Comparison of ENCODE assay signal across 9 mouse cellular contexts in the genomic region with DNA sequence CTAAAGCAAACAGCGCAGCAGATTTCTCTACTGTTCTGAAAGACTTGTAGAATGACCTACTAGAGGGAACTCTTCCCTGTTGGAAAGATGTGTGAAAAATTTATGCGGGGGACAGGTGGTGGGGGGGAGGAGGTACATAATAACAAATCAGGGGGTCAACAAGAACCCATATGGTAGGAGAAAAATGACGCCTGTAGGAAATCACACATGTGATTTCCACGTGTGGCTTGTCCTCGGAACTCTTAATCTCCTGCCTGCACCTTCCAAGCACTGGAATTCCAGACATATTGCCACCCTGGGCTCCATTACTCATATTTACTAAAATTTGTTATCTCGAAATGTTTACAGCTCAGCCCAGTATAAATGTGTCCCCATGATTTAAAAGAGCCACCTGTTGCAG. TPM values are rescaled to one million over a fixed set of nuclear protein-coding genes. Genes with fewer than 3 reads are reported as not detected.
A peak's percentile ranks its signal among the peaks of the same experiment; 100 is the strongest.
DNase-seq lines count a peak whose midpoint lies in the region; ATAC-seq and TF ChIP-seq lines count a peak whose summit lies in the region.
"Had no signal": no experiment of that assay in that cellular context is flagged by ENCODE, and none has a peak within 500 bp of the region (broad histone marks: within the 10 kb centered on the region; RNA-seq: fewer than 3 reads in every experiment).

No protein-coding gene starts in this region.

- H3K36me3 ChIP-seq in embryonic facial prominence, embryonic 15.5 days: peaks cover 37% of the 10 kb centered on the region
- H3K36me3 ChIP-seq in intestine, postnatal 0 days (ENCODE audit: control insufficient read depth, insufficient read depth): peaks cover 35% of the 10 kb centered on the region
- peaks cover 37% of the 10 kb centered on the region for H3K36me3 ChIP-seq in neural tube, embryonic 12.5 days

- 67% methylated on average over 6 of the region's 6 CpGs for WGBS in embryonic facial prominence, embryonic 15.5 days
- WGBS in intestine, postnatal 0 days: 63% methylated on average over 6 of the region's 6 CpGs
- WGBS in neural tube, embryonic 12.5 days: 91% methylated on average over 6 of the region's 6 CpGs

- ATAC-seq in embryonic facial prominence, embryonic 15.5 days (ENCODE audit: insufficient number of reproducible peaks, low FRiP score, low TSS enrichment, low read depth): no peak
- ATAC-seq in intestine, postnatal 0 days: no peak
- ATAC-seq in neural tube, embryonic 12.5 days (ENCODE audit: low FRiP score, low read depth): no peak
- no peak for ATAC-seq in monocyte, adult 5-6 weeks (replicated peaks; ENCODE audit: insufficient number of reproducible peaks, low FRiP score, low TSS enrichment, poor library complexity, severe bottlenecking)
- ATAC-seq in megakaryocyte progenitor cell, adult 5-6 weeks (replicated peaks; ENCODE audit: poor library complexity): no peak

- H3K4me3 ChIP-seq in left cerebral cortex, adult 2 months: peak overlapping the region; percentile 97
- H3K4me3 ChIP-seq in embryonic facial prominence, embryonic 15.5 days (replicated peaks): peak overlapping the region; percentile 89
- peak overlapping the region; percentile 84 for H3K4me3 ChIP-seq in intestine, postnatal 0 days (ENCODE audit: low read depth, low read length)
- peak overlapping the region; percentile 94; the same call in 1 of the 2 replicates for H3K4me3 ChIP-seq in neural tube, embryonic 12.5 days

- H3K4me1 ChIP-seq in embryonic facial prominence, embryonic 15.5 days: peaks cover 12% of the 10 kb centered on the region
- H3K4me1 ChIP-seq in intestine, postnatal 0 days (replicated peaks; ENCODE audit: control insufficient read depth, insufficient read depth, low read length): peaks cover 6% of the 10 kb centered on the region; the same call in 1 of the 2 replicates
- H3K4me1 ChIP-seq in neural tube, embryonic 12.5 days: peaks cover 8% of the 10 kb centered on the region

- no peaks in the 10 kb centered on the region for H3K9me3 ChIP-seq in embryonic facial prominence, embryonic 15.5 days (replicated peaks)
- no peaks in the 10 kb centered on the region for H3K9me3 ChIP-seq in intestine, postnatal 0 days (ENCODE audit: control insufficient read depth)
- H3K9me3 ChIP-seq in neural tube, embryonic 12.5 days: no peaks in the 10 kb centered on the region

- no peak overlapping the region for H3K27ac ChIP-seq in left cerebral cortex, adult 2 months
- no peak overlapping the region for H3K27ac ChIP-seq in embryonic facial prominence, embryonic 15.5 days (replicated peaks)
- H3K27ac ChIP-seq in intestine, postnatal 0 days (ENCODE audit: low read depth, low read length): no peak overlapping the region
- no peak overlapping the region for H3K27ac ChIP-seq in neural tube, embryonic 12.5 days

- DNase-seq in left cerebral cortex, adult 2 months (ENCODE audit: extremely low spot score in 1 of 2, low spot score in 2 of 2): no peak
- DNase-seq in left cerebral cortex, postnatal 25 days (ENCODE audit: low spot score in 2 of 2): no peak
- DNase-seq in ovary, postnatal 10 days (ENCODE audit: low spot score): no peak

- H3K4me2 ChIP-seq in embryonic facial prominence, embryonic 15.5 days (replicated peaks): peak overlapping the region; percentile 66
- peak overlapping the region; percentile 76 for H3K4me2 ChIP-seq in intestine, postnatal 0 days (replicated peaks; ENCODE audit: low read depth)
- H3K4me2 ChIP-seq in neural tube, embryonic 12.5 days (replicated peaks): peak overlapping the region; percentile 89

- intact Hi-C loops in left cerebral cortex, adult 2 months (cut with DNase I): loop anchor here (2.0 to 5.0 kb wide), 3 partner anchors 99 to 177 kb away; partner anchors contain the start of gene Il15ra
- intact Hi-C loops in left cerebral cortex, postnatal 25 days (cut with DNase I): loop anchor here (2.0 to 5.0 kb wide), 2 partner anchors 87 to 176 kb away; partner anchors contain the start of genes Ankrd16 and Fbh1

- H3K9ac ChIP-seq in embryonic facial prominence, embryonic 15.5 days: peak overlapping the region; percentile 94
- peak overlapping the region; percentile 90; the same call in 1 of the 2 replicates for H3K9ac ChIP-seq in intestine, postnatal 0 days (ENCODE audit: low read depth, low read length)
- H3K9ac ChIP-seq in neural tube, embryonic 12.5 days: peak overlapping the region; percentile 97; the same call in 1 of the 2 replicates

- H3K27me3 ChIP-seq in embryonic facial prominence, embryonic 15.5 days: no peaks in the 10 kb centered on the region
- no peaks in the 10 kb centered on the region for H3K27me3 ChIP-seq in intestine, postnatal 0 days (replicated peaks; ENCODE audit: control insufficient read depth, insufficient read depth, low read length)
- H3K27me3 ChIP-seq in neural tube, embryonic 12.5 days (replicated peaks): no peaks in the 10 kb centered on the region

- no peak for TF ChIP-seq CTCF in left cerebral cortex, adult 2 months (IDR thresholded peaks at IDR 0.05)
- TF ChIP-seq CTCF in intestine, postnatal 0 days (IDR thresholded peaks at IDR 0.05; ENCODE audit: low read depth): no peak

RNA-seq across cellular contexts. Expression of gene Rbm17, which starts 2.2 kb away (rescaled TPM):
- 10 to 100 TPM; 84.7 to 86.9 TPM for total RNA-seq in left cerebral cortex, adult 2 months (2021)
- total RNA-seq in left cerebral cortex, postnatal 25 days (2021): 10 to 100 TPM; 73.5 to 87.7 TPM
- polyA plus RNA-seq in embryonic facial prominence, embryonic 15.5 days (2015; fragmentation: Nextera tagmentation; extraction: Ambion mirVana): 140 and 142 TPM in 2 replicates
- polyA plus RNA-seq in intestine, postnatal 0 days (2015; fragmentation: Nextera tagmentation; extraction: Ambion mirVana): 58.1 and 61.8 TPM in 2 replicates
- polyA plus RNA-seq in neural tube, embryonic 12.5 days (2016; fragmentation: Nextera tagmentation; extraction: Ambion mirVana): 167 and 168 TPM in 2 replicates
- 123 to 141 TPM (median 133 TPM) in 3 replicates for total RNA-seq in monocyte, adult 5-6 weeks (2017)
- total RNA-seq in megakaryocyte progenitor cell, adult 5-6 weeks (2015): 137 and 153 TPM in 2 replicates
- total RNA-seq in megakaryocyte progenitor cell, adult 5-6 weeks (2017): 129 and 175 TPM in 2 replicates

RNA-seq across cellular contexts. Expression of gene Gm17490, which starts 24.3 kb away (rescaled TPM):
- total RNA-seq in left cerebral cortex, adult 2 months (2021): not detected
- total RNA-seq in left cerebral cortex, postnatal 25 days (2021): not detected
- polyA plus RNA-seq in embryonic facial prominence, embryonic 15.5 days (2015; fragmentation: Nextera tagmentation; extraction: Ambion mirVana): not detected in 2 replicates
- polyA plus RNA-seq in intestine, postnatal 0 days (2015; fragmentation: Nextera tagmentation; extraction: Ambion mirVana): not detected in 2 replicates
- polyA plus RNA-seq in neural tube, embryonic 12.5 days (2016; fragmentation: Nextera tagmentation; extraction: Ambion mirVana): not detected in 2 replicates
- total RNA-seq in monocyte, adult 5-6 weeks (2017): not detected in 3 replicates
- not detected in 2 replicates for total RNA-seq in megakaryocyte progenitor cell, adult 5-6 weeks (2015)
- not detected in 2 replicates for total RNA-seq in megakaryocyte progenitor cell, adult 5-6 weeks (2017)
- total RNA-seq: layer of hippocampus, postnatal 14 days had no signal

RNA-seq across cellular contexts. Expression of gene Il2ra, which starts 40.8 kb away (rescaled TPM):
- under 1 TPM in 1 of 2 experiments, not detected in 1; 0.07 TPM for total RNA-seq in left cerebral cortex, adult 2 months (2021)
- total RNA-seq in left cerebral cortex, postnatal 25 days (2021): not detected
- polyA plus RNA-seq in embryonic facial prominence, embryonic 15.5 days (2015; fragmentation: Nextera tagmentation; extraction: Ambion mirVana): not detected in 2 replicates
- 0.05 and 0.16 TPM in 2 replicates for polyA plus RNA-seq in intestine, postnatal 0 days (2015; fragmentation: Nextera tagmentation; extraction: Ambion mirVana)
- polyA plus RNA-seq in neural tube, embryonic 12.5 days (2016; fragmentation: Nextera tagmentation; extraction: Ambion mirVana): not detected in 2 replicates
- total RNA-seq in monocyte, adult 5-6 weeks (2017): 0.48 to 2.1 TPM (median 0.49 TPM) in 3 replicates
- total RNA-seq in megakaryocyte progenitor cell, adult 5-6 weeks (2015): not detected in 2 replicates
- not detected in 2 replicates for total RNA-seq in megakaryocyte progenitor cell, adult 5-6 weeks (2017)

RNA-seq across cellular contexts. Expression of gene Pfkfb3, which starts 47.9 kb away (rescaled TPM):
- total RNA-seq in left cerebral cortex, adult 2 months (2021): 10 to 100 TPM; 33.8 to 47.2 TPM
- total RNA-seq in left cerebral cortex, postnatal 25 days (2021): 10 to 100 TPM; 27.5 to 30.0 TPM
- 13.9 and 16.6 TPM in 2 replicates for polyA plus RNA-seq in embryonic facial prominence, embryonic 15.5 days (2015; fragmentation: Nextera tagmentation; extraction: Ambion mirVana)
- polyA plus RNA-seq in intestine, postnatal 0 days (2015; fragmentation: Nextera tagmentation; extraction: Ambion mirVana): 12.7 and 13.4 TPM in 2 replicates
- polyA plus RNA-seq in neural tube, embryonic 12.5 days (2016; fragmentation: Nextera tagmentation; extraction: Ambion mirVana): 21.2 and 21.5 TPM in 2 replicates
- 32.5 to 53.2 TPM (median 36.8 TPM) in 3 replicates for total RNA-seq in monocyte, adult 5-6 weeks (2017)
- 48.2 and 49.0 TPM in 2 replicates for total RNA-seq in megakaryocyte progenitor cell, adult 5-6 weeks (2015)
- total RNA-seq in megakaryocyte progenitor cell, adult 5-6 weeks (2017): 40.9 and 45.9 TPM in 2 replicates
